Mouse (Mus musculus): ENCODE data around the gene Tcap.

- TF ChIP-seq CTCF (IDR thresholded peaks at IDR 0.05) (no peak), POLR2A (IDR thresholded peaks at IDR 0.05; ENCODE audit: insufficient read depth, low read depth, low read length) (peak; percentile 7; the same call in 1 of the 2 replicates), EP300 (IDR thresholded peaks at IDR 0.05; ENCODE audit: insufficient read depth, low read depth, low read length) (no peak)
Measured at GRCm38 (mm10) chr11:98388282-98388681, 4.7 kb downstream of the Tcap start.

Data from heart, adult 2 months (tissue).